Mouse (Mus musculus): Measurements from ENCODE around the gene Macrod2.

DNA sequence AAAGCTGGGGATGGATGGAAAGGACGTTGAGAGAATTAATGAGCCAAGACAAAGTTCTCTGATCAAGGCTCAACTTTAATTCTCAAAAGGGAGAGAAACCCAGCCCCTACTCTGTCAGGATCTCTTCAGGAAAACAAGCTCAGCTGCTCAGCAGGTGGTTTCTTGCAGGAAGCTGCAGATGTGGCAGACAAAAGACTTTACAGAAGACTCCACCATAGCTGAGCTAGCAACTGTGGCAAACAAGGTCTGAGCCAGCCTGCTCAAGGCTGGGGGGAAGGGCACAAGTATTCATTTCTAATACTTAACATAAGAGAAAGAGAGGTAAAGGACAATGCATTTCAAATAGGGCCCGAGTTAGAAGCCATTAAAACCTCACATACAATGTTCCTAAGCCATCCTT is 1013.7 kb downstream of the Macrod2 start:
- no peak for TF ChIP-seq FLI1 (IDR thresholded peaks at IDR 0.05; ENCODE audit: low read length)
- TF ChIP-seq GATA1 (IDR thresholded peaks at IDR 0.05; ENCODE audit: borderline replicate concordance, low read length), result no peak

All from megakaryocyte, embryonic 14.5 days (primary cell).